Mouse (Mus musculus): Measurements from ENCODE around the gene Lrrn4. TPM values are rescaled to one million over a fixed set of nuclear protein-coding genes. Genes with fewer than 3 reads are reported as not detected.
A peak's percentile ranks its signal among the peaks of the same experiment; 100 is the strongest.

Lrrn4 gene
- 0.88 and 0.90 TPM in 2 replicates for polyA plus RNA-seq (2015; fragmentation: Nextera tagmentation; extraction: Ambion mirVana)

GRCm38 (mm10) chr2:132880844-132881645 lies at the start of gene Lrrn4:
Lrrn4 (minus strand) TSS chr2:132880891.
- no peak within 1 kb of the TSS for H3K9ac ChIP-seq (ENCODE audit: low read depth, low read length)
- no peaks in the 10 kb centered on the region for H3K9me3 ChIP-seq (replicated peaks; ENCODE audit: control insufficient read depth, low read length)
- peaks cover 36% of the 10 kb centered on the region for H3K27me3 ChIP-seq (ENCODE audit: control insufficient read depth, insufficient read depth, low read depth, low read length)
- WGBS (ENCODE audit: insufficient replicate concordance) = 17% methylated on average over 12 of the region's 12 CpGs
- peak within 1 kb of the TSS; percentile 58 for H3K4me2 ChIP-seq (ENCODE audit: low read depth, low read length)
- no peak within 1 kb of the TSS for H3K27ac ChIP-seq (ENCODE audit: low read length)
- H3K36me3 ChIP-seq (ENCODE audit: control insufficient read depth, insufficient read depth) = no peaks in the 10 kb centered on the region
- no peaks in the 10 kb centered on the region for H3K4me1 ChIP-seq (ENCODE audit: control insufficient read depth, low read depth, low read length)
- ATAC-seq (ENCODE audit: low read depth) = no peak
- H3K4me3 ChIP-seq (ENCODE audit: low read depth, low read length) = peak within 1 kb of the TSS; percentile 45

GRCm38 (mm10) chr2:132928999-132929398 lies 48.3 kb upstream of the Lrrn4 start:
- no peak for ATAC-seq (ENCODE audit: low read depth)
- no peaks in the 10 kb centered on the region for H3K4me1 ChIP-seq (ENCODE audit: control insufficient read depth, low read depth, low read length)
- H3K4me3 ChIP-seq (ENCODE audit: low read depth, low read length) = no peak overlapping the region
- H3K4me2 ChIP-seq (ENCODE audit: low read depth, low read length) = no peak overlapping the region
- H3K36me3 ChIP-seq (ENCODE audit: control insufficient read depth, insufficient read depth) = no peaks in the 10 kb centered on the region
- 57% methylated on average over 2 of the region's 2 CpGs for WGBS (ENCODE audit: insufficient replicate concordance)
- no peaks in the 10 kb centered on the region for H3K27me3 ChIP-seq (ENCODE audit: control insufficient read depth, insufficient read depth, low read depth, low read length)
- H3K9me3 ChIP-seq (replicated peaks; ENCODE audit: control insufficient read depth, low read length) = no peaks in the 10 kb centered on the region
- no peak overlapping the region for H3K9ac ChIP-seq (ENCODE audit: low read depth, low read length)
- no peak overlapping the region for H3K27ac ChIP-seq (ENCODE audit: low read length)

- no peak overlapping the region for H3K4me3 ChIP-seq (ENCODE audit: low read depth, low read length)
- no peaks in the 10 kb centered on the region for H3K9me3 ChIP-seq (replicated peaks; ENCODE audit: control insufficient read depth, low read length)
- no peak for ATAC-seq (ENCODE audit: low read depth)
- no peak overlapping the region for H3K4me2 ChIP-seq (ENCODE audit: low read depth, low read length)
- WGBS (ENCODE audit: insufficient replicate concordance) = 36% methylated on average over 2 of the region's 2 CpGs
- no peak overlapping the region for H3K27ac ChIP-seq (ENCODE audit: low read length)
- no peaks in the 10 kb centered on the region for H3K27me3 ChIP-seq (ENCODE audit: control insufficient read depth, insufficient read depth, low read depth, low read length)
- H3K9ac ChIP-seq (ENCODE audit: low read depth, low read length) = no peak overlapping the region
- H3K36me3 ChIP-seq (ENCODE audit: control insufficient read depth, insufficient read depth) = no peaks in the 10 kb centered on the region
- no peaks in the 10 kb centered on the region for H3K4me1 ChIP-seq (ENCODE audit: control insufficient read depth, low read depth, low read length)
Measured at GRCm38 (mm10) chr2:132927871-132928270, 47.2 kb upstream of the Lrrn4 start.

DNA sequence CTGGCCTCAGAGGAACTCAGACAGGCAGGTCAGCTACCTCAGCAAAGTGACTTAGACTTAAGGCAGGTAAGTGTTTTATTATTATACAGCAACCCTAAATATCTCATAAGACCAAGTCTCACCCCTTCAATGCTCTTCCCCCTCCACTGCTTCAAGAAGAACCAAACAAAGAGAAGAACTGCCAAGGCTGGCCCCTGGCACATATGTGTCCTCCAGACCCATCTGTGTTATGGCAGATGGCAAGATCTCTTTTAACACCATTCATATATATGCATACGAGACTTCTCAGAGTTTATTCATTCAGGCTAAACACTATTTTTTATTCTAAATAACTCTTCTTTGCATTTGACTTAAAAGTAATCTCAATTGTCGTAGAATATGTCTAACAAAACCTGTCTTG lies 46.6 kb upstream of the Lrrn4 start:
- H3K27ac ChIP-seq (ENCODE audit: low read length) = no peak overlapping the region
- no peak overlapping the region for H3K4me3 ChIP-seq (ENCODE audit: low read depth, low read length)
- H3K27me3 ChIP-seq (ENCODE audit: control insufficient read depth, insufficient read depth, low read depth, low read length) = no peaks in the 10 kb centered on the region
- no peaks in the 10 kb centered on the region for H3K9me3 ChIP-seq (replicated peaks; ENCODE audit: control insufficient read depth, low read length)
- ATAC-seq (ENCODE audit: low read depth) = no peak
- no peaks in the 10 kb centered on the region for H3K4me1 ChIP-seq (ENCODE audit: control insufficient read depth, low read depth, low read length)
- H3K4me2 ChIP-seq (ENCODE audit: low read depth, low read length) = no peak overlapping the region
- 45% methylated on average over 2 of the region's 2 CpGs for WGBS (ENCODE audit: insufficient replicate concordance)
- no peak overlapping the region for H3K9ac ChIP-seq (ENCODE audit: low read depth, low read length)
- H3K36me3 ChIP-seq (ENCODE audit: control insufficient read depth, insufficient read depth) = no peaks in the 10 kb centered on the region

- H3K27me3 ChIP-seq (ENCODE audit: control insufficient read depth, insufficient read depth, low read depth, low read length) = no peaks in the 10 kb centered on the region
- no peak overlapping the region for H3K4me3 ChIP-seq (ENCODE audit: low read depth, low read length)
- no peaks in the 10 kb centered on the region for H3K36me3 ChIP-seq (ENCODE audit: control insufficient read depth, insufficient read depth)
- no peaks in the 10 kb centered on the region for H3K9me3 ChIP-seq (replicated peaks; ENCODE audit: control insufficient read depth, low read length)
- H3K4me1 ChIP-seq (ENCODE audit: control insufficient read depth, low read depth, low read length) = no peaks in the 10 kb centered on the region
- no peak overlapping the region for H3K9ac ChIP-seq (ENCODE audit: low read depth, low read length)
- WGBS (ENCODE audit: insufficient replicate concordance) = 36% methylated on average over 8 of the region's 8 CpGs
- no peak overlapping the region for H3K27ac ChIP-seq (ENCODE audit: low read length)
- no peak overlapping the region for H3K4me2 ChIP-seq (ENCODE audit: low read depth, low read length)
- peak; percentile 66 for ATAC-seq (ENCODE audit: low read depth)
Measured at GRCm38 (mm10) chr2:132923290-132924085, 42.8 kb upstream of the Lrrn4 start.

GRCm38 (mm10) chr2:132922076-132922873 lies 41.6 kb upstream of the Lrrn4 start:
- no peak for ATAC-seq (ENCODE audit: low read depth)
- no peak overlapping the region for H3K4me3 ChIP-seq (ENCODE audit: low read depth, low read length)
- H3K4me1 ChIP-seq (ENCODE audit: control insufficient read depth, low read depth, low read length) = no peaks in the 10 kb centered on the region
- WGBS (ENCODE audit: insufficient replicate concordance) = 60% methylated on average over 9 of the region's 9 CpGs
- H3K9ac ChIP-seq (ENCODE audit: low read depth, low read length) = no peak overlapping the region
- no peaks in the 10 kb centered on the region for H3K36me3 ChIP-seq (ENCODE audit: control insufficient read depth, insufficient read depth)
- H3K9me3 ChIP-seq (replicated peaks; ENCODE audit: control insufficient read depth, low read length) = no peaks in the 10 kb centered on the region
- H3K27ac ChIP-seq (ENCODE audit: low read length) = no peak overlapping the region
- H3K27me3 ChIP-seq (ENCODE audit: control insufficient read depth, insufficient read depth, low read depth, low read length) = no peaks in the 10 kb centered on the region
- no peak overlapping the region for H3K4me2 ChIP-seq (ENCODE audit: low read depth, low read length)

GRCm38 (mm10) chr2:132914785-132915184 lies 34.1 kb upstream of the Lrrn4 start:
- no peak overlapping the region for H3K27ac ChIP-seq (ENCODE audit: low read length)
- no peaks in the 10 kb centered on the region for H3K4me1 ChIP-seq (ENCODE audit: control insufficient read depth, low read depth, low read length)
- WGBS (ENCODE audit: insufficient replicate concordance) = 46% methylated on average over 1 of the region's 1 CpGs
- no peak overlapping the region for H3K4me3 ChIP-seq (ENCODE audit: low read depth, low read length)
- H3K27me3 ChIP-seq (ENCODE audit: control insufficient read depth, insufficient read depth, low read depth, low read length) = no peaks in the 10 kb centered on the region
- no peaks in the 10 kb centered on the region for H3K36me3 ChIP-seq (ENCODE audit: control insufficient read depth, insufficient read depth)
- no peaks in the 10 kb centered on the region for H3K9me3 ChIP-seq (replicated peaks; ENCODE audit: control insufficient read depth, low read length)
- no peak for ATAC-seq (ENCODE audit: low read depth)
- no peak overlapping the region for H3K4me2 ChIP-seq (ENCODE audit: low read depth, low read length)
- H3K9ac ChIP-seq (ENCODE audit: low read depth, low read length) = no peak overlapping the region

- WGBS (ENCODE audit: insufficient replicate concordance) = 18% methylated on average over 8 of the region's 8 CpGs
- no peaks in the 10 kb centered on the region for H3K4me1 ChIP-seq (ENCODE audit: control insufficient read depth, low read depth, low read length)
- H3K4me3 ChIP-seq (ENCODE audit: low read depth, low read length) = no peak overlapping the region
- H3K27ac ChIP-seq (ENCODE audit: low read length) = no peak overlapping the region
- H3K4me2 ChIP-seq (ENCODE audit: low read depth, low read length) = no peak overlapping the region
- no peak overlapping the region for H3K9ac ChIP-seq (ENCODE audit: low read depth, low read length)
- no peaks in the 10 kb centered on the region for H3K36me3 ChIP-seq (ENCODE audit: control insufficient read depth, insufficient read depth)
- no peak for ATAC-seq (ENCODE audit: low read depth)
- H3K9me3 ChIP-seq (replicated peaks; ENCODE audit: control insufficient read depth, low read length) = no peaks in the 10 kb centered on the region
- H3K27me3 ChIP-seq (ENCODE audit: control insufficient read depth, insufficient read depth, low read depth, low read length) = no peaks in the 10 kb centered on the region
Measured at GRCm38 (mm10) chr2:132906763-132907162, 26.1 kb upstream of the Lrrn4 start.

All from liver, embryonic 16.5 days (tissue).